Mouse (Mus musculus): ENCODE results near the gene Ppid.

DNA sequence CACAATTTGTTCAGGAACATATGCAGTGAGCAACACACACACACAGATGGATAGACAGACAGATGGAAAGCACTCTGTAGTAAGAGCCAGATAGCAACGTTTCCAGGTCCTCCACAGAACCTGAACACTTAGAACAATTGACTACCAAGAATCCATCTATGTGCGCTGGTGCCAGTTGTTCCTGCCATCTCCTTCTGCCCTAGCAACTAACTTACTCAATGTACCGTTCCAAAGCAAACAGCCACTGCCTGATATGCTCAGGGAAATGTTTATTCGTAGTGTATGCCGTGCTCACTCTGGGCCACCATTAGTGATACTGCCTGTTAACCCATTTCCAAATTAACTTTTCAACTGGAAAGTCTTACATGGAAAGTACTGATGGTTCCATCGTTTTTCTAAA lies 36.1 kb upstream of the Ppid start:
- TF ChIP-seq EP300 (IDR thresholded peaks at IDR 0.05) (no peak), CTCF (IDR thresholded peaks at IDR 0.05) (no peak)

Measured in lung, postnatal 0 days (tissue).